Mouse (Mus musculus): ENCODE data around the gene Mcmbp. TPM values are rescaled to one million over a fixed set of nuclear protein-coding genes. Genes with fewer than 3 reads are reported as not detected.
A peak's percentile ranks its signal among the peaks of the same experiment; 100 is the strongest.

The Mcmbp gene
- 22.0 and 26.0 TPM in 2 replicates for polyA plus RNA-seq (2012; rRNA removed)

DNA sequence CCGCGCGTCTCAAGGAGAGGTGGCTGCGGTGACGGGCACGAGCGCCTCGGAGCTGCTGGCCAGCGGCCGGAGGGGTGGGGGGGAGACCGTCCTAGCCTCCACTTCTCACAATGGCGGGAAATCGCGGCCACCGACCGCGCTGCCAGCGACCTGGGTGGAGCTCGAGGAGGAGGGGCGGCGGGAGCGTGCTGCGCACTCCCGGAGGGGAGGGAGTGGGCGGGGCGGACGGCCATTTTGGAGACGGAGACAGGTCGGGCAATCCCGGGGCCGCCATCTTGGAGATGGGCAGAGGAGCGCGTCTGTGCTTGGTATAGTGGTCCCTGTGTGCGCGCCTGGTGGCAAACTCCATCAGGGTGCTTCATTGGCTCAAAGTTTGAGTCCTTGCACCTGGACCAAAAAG is at the start of gene Mcmbp:
Gene Mcmbp, minus strand, starts transcription at position 162 of the 400 bp plus-strand sequence.
- peak; percentile 92 for DNase-seq (ENCODE audit: low spot score)

DNA sequence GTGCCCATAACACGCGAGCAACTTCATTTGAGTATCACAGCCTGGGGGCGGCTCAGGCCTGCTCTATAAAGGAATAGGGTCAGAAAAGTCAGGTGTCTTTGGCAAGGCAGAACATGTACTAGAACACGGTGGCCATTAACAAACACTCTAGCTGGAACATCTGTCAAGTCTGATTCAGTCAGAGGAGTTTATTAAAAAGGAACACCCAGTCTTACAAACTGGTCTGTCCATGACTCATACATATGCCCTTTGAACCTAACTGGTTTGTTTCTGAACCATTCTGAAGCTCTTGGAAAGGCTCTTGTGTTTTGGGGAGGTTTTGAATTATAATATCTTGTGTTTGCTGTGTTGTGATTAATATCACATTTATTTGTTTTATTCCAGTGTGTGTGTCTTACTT is 49.8 kb upstream of the Mcmbp start:
- DNase-seq (ENCODE audit: low spot score) = no peak

DNA sequence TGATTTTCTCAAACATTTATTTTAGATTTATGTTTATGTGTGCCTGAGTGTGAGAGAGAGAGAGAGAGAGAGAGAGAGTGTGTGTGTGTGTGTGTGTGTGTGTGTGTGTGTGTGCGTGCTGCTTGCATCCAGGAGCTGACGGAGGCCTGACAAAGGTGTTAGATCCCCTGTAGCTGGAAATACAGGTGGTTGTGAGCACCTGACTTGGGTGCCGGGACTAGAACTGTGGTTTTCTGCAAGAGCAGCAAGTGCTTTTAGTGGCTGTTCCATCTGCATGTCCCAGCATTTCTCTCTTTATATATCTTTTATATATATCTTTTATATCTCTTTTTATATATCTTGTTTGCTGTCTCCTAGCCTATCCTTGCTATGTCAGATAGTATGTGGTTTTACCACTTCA is 41.6 kb upstream of the Mcmbp start:
- DNase-seq (ENCODE audit: low spot score) = no peak

DNA sequence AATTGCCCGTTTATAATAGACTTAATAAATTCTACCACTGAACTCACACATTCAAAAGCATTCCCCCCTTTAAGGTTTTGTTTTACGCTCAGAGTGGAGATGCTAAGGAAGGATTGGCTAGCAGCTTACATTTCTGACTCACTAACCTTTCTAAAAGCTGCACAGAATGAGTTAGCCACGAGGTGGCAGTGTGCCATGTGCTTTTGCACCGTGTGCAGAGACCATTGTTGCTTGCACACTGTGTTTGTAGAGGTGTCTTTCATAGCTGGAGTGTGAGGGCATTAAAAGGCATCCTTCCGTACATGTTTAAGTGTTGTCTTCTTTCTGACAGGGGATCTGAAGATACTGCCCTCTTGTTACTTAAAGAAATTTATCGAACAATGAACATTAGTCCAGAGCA is 39.0 kb upstream of the Mcmbp start:
- DNase-seq (ENCODE audit: low spot score) = no peak

DNA sequence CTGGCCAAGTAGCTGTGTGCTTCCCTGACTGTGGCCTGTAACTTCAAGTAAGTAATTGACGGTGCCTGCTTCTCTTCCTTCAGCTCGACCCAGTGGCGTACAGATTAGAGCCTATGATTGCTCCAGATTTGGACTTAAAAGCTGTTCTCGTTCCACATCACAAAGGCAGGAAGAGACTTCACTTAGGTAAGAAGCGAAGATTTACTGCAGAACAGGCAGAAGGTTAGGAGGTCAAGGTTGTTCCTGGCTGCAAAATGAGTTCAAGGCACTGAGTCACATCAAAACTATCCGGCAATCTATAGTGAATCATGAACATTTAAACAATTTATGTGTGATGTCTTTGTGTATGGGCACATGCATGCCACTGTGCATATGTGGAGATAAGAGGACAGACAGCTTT is 36.9 kb upstream of the Mcmbp start:
- DNase-seq (ENCODE audit: low spot score) = no peak

DNA sequence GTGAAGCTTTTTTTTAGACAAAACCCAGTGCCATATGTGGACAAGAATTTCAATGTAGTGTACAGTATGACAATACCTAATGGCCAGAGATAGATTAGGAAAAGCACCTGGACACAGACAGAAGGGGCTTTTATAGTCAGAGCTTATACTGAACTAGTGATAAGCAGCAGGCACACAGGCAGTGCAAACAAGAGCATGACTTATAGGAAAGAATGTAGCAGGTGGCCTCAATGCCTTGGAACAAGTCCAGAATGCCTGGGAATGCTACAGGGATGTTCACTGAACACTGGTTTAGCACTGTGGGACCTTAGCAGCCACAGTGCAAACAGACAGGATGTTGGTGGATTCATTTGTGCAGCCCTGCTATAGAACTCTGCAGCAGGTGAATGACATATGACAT is 26.4 kb upstream of the Mcmbp start:
- no peak for DNase-seq (ENCODE audit: low spot score)

DNA sequence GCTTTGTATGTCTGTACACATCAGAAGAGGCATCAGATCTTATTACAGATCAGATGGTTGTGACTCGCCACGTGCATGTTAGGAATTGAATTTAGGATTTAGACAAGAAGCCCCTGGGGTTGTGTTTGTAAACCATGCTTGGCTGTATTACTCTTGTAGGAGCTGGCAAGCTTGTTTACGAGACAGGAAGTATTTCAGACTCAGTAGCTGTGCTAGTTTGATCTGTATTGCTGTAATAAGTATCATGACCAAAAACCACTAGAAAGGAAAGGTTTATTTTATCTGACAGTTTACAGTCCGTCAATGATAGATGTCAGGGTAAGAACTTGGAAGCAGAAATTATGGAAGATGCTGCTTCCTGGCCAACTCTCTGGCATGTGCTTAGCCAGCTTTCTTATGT is 18.7 kb upstream of the Mcmbp start:
- no peak for DNase-seq (ENCODE audit: low spot score)

DNA sequence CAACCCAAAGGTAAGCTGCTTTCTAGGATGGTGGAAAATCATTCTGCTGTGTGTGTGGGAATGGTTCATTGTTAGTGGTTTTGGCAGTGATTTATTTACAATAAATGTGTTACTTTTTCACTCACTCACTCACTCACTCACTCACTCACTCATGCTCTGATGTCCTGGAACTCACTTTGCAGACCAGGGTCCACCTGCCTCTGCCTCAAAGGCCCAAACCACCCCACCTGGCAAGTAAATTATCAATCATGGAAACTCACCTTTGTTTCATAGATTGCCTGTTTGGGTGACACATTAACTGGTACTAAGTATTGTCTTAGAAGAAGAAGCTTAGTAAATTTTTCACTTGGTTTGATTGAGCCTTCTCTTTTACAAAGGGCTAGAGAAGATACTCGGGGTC is 15.1 kb upstream of the Mcmbp start:
- no peak for DNase-seq (ENCODE audit: low spot score)

DNA sequence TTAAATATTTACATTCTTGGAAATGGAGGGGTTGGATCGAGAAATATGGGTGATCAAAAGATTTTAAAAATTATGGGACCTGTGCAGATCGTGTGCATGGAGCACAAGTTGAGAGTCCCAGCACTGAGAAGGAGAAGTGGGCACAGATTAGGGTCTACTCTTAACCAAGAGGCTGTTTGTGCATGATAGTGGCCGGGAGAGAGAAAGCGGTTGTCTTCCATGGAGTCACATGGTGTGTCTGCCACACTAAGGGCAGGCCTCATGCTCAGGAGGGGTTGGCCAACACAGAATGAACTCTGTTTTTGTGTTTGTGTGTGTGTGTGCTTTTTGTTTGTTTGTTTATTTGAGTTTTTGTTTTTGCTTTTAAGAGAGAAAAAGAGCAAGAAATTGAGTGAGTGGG is 11.7 kb upstream of the Mcmbp start:
- no peak for DNase-seq (ENCODE audit: low spot score)

DNA sequence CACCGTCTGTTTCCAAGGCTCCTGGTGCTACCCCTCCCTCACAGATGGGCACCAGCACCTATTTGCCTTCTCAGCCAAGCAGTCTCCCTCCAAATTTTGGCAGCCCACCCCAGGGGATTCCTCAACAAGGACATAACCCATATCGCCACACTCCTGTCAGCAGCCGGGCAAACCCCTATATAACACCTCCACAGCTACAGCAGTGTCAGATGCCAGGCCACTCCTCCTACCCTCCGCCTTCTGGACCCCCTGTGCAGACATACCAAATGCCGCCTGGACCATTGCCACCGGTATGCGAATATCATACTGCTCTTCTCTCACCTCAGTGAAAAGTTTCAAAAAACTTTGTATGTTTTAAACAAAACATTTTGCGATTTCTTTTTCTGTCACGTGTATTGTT is 10.0 kb upstream of the Mcmbp start:
- no peak for DNase-seq (ENCODE audit: low spot score)

DNA sequence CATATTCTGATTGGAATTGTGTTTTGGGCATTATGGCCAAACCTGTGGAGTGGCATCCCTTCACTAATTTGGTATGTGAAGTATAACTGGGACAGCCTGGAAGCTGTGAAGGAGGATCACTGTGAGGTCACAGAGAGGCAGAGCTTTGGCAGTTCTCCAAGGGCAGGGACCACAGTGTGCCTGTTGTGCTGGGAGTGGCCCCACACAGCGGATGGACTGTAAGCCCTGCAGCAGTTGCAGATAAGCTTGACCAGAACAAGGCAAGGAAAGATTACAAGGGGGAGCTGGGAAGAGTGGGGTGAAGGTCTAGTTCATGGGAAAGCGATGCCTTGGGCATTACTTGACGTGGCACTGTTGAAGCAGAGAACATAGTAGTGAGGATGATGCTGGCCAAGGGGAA is 8.5 kb upstream of the Mcmbp start:
- no peak for DNase-seq (ENCODE audit: low spot score)

DNA sequence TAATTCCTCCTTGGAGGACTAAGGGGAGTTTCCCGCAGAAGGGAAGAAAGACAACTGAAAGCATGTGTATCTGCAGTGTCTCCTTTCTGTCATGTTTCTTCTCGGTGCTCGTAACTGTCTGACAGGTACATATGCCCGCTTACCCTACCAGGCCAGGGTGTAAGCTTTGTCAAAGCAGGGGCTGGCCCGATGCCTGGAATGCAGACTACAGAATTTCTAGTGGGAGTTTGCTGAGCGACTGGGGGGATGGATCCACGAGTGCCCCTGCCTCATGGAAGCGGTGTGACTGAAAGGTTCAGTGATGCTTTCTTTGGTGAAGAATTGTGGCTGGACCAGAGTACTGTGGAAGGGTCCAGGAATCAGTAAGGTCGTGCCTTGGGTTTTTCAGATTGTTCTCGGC is 5.9 kb upstream of the Mcmbp start:
- DNase-seq (ENCODE audit: low spot score) = no peak

DNA sequence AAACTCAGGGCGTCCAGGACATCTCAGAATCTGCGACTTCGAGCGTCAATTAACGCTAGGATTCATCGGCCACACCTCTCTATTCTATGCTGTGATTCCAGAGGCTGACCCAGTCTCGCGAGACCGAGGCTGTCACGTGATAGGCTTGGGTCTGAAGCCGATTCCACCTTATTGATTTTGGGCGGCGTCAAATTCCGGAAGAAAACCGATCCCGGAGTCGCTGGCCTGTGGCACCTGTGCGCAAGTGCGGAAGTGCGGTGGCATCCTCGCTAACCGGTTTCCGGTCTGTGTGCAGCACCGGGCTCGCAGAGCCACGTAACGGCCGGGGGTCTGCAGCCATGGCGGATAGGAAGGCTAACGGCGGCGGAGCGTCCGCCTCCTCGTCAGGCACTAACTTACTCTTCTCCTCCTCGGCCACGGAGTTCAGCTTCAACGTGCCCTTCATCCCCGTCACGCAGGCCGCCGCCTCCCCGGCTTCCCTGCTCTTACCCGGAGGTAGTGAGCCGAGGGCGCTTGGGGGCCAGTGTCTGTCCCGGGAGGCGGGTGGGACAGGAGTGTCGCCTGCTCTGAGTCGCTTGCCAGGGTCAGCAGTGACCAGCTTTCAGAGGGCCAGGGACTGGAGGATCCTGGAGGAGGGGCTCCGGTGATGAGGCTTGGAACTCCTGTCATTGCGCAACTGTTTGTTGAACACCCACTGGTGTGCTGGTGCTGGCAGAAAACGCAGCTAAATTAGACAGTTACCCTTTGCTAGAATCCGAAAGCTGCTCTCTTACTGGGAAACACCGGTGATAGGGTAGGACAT is 4.6 kb upstream of the Mcmbp start, which contains the start of gene Sec23ip:
Gene Sec23ip, plus strand, starts transcription at position 260 of the 802 bp plus-strand sequence.
- peak; percentile 93 for DNase-seq (ENCODE audit: low spot score)

DNA sequence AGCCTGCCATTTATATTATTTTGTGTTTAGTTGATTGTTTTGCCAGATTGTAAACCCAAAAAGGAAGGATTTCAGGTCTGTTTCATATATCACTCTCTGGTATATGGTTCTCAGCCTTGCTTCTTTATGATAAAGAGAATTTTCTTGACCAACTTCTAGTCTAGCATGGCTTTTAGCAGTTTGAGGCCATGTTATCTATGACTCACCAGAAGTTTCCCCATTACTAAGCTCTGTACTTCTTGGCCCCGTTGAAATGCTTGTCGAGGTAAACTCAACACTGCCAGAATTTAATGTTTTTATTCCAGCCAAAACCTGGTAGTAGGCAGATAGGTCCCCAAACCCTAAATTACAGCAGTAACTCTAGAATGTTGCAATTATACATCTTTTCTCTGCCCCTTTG is 3.6 kb upstream of the Mcmbp start:
- no peak for DNase-seq (ENCODE audit: low spot score)

DNA sequence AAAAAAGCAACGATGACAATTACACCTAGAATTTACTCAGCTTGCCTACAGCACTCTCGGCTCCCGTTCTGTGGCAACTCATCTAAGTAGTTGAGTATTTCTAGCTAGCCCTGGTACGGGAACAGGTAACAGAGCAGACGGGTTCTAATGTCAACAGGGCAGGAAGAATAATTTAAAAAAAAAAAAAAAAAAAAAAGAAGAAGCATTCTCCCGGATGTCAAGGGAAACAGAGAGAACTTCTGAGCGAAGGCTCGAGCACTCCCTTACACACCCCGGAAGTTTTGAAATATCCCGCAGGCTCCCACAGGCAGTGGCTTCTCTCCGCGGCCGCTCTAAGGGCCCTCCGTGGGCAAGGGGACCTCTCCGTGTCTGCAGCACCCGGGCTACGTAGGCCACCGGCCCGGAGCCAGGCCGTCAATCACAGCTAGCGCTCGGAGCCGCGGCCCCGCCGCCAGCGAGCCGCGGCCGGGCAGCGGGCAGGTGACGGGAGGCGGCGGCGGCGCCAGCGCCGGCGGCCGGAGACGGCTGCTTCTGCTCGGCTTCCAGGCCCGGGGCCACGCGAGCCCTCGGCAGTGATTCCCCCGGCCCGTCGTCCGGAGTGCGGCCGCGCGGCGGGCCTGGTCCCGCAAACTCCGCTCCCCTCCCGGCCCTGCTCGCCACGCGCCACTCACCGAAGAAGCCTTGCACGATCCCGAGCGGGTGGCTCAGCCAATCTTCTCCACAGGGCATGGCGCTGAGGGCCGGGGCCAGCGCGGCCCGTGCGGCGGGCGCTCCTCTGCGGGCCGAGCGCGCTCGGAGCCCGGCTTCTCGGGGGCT is 625 bp downstream of the Mcmbp start:
- DNase-seq (ENCODE audit: low spot score) = peak; percentile 52

DNA sequence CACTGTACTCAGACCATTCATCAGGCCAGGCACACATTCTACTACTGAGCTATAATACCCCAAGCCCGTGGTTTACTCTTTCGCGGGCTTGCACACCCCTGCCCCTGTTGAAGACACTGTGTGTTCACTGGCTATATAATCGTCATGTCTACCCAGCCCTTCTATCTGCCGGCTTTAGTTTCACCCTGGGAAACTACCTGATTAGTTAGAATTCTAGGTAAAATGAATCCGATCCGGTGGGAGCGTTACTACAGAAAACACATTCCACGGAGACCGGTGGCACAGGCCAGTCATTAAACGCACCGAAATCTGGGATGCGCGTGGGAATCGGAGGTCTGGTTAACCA is 1.2 kb downstream of the Mcmbp start:
- DNase-seq (ENCODE audit: low spot score) = no peak

DNA sequence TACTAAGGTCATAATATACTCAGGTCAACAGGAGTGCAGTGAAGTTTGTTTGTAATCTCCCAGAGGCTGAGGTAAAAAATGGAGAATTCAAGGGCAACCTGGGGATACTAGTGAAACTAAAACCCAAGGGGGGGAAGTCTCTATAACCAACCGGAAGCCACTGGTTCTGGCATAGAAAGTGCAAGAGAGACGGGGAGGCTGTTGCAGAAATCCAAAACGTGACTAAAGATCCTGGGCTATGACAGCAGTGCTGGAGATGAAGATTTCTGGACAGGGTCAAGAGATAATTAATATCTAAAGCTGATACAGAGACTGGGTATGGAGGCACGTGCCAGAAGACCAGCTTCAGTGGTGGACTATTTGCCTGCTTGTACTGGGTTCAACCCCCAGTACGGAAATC is 2.3 kb downstream of the Mcmbp start:
- no peak for DNase-seq (ENCODE audit: low spot score)

DNA sequence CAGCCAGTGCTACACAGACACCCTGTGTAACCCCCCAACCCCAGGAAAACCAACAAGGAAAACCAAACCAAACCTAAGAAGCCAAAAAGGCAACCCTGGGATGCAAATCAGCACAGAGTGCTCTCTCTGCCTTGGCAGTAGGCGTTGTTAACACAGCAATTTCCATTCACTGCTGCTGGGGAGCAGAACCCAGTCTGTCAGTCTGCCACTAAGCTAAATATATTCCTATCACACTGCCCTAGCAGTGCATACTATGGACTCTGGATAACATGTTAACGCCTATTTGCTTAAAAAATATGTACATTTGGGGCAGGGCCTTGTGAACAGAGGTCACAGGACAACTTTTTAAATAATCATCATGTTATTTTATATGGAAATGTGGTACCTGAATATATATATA is 8.7 kb downstream of the Mcmbp start:
- no peak for DNase-seq (ENCODE audit: low spot score)

DNA sequence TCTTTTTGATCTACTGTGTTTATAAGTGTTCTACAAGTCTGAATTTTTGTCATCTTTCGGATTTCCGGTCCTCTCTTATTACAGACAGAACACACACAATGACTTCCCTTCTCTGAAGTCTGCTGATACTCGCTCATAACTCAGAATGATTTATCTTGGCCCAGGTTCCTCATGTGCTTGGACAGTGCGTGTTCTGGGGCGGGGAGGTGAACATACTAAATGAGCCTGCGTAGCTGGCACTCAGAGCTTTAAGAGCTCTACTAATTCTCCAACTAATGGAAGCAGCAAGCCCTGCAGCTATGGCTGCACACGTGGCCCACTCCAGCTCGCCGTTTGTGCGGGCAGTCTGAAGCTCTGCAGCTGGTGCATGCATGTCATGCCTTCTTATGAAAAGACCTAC is 11.6 kb downstream of the Mcmbp start:
- no peak for DNase-seq (ENCODE audit: low spot score)

DNA sequence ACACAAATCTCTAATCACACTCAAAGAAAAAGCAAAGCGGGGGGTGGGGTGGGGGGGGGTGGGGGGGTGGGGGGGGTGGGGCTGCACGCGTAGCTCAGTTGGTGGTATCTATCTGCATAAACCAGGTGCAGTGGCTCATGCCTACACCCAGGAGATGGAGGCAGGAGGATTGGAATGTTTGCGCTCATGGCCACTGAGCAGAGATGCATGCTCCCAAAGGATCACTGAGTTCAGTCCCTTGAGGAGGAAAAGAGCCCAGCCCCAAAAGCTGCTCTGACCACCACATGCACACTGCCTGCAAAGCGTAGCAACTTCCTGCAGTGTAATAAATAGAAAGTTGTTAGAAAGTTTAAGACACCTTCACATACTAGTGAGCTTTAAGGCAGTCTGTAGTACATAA is 12.6 kb downstream of the Mcmbp start:
- DNase-seq (ENCODE audit: low spot score) = no peak

DNA sequence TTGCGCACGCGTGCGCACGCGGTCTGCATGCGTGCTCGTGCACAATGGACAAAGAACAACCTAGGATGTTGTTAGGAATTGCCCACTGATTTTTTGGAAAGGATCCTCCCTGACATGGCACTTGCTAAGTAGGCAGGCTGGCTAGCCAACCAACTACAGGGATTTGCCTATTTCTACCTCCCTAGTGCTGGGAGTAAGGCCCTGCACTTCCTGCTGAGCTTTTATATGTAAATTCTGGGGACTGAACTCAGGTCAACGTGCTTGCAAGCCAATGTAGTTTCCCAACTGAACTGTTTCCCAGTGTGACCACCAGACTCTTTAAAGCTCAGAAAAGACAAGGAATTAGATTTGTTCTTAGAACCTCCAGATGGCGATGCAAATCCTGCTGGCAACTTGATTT is 13.3 kb downstream of the Mcmbp start:
- no peak for DNase-seq (ENCODE audit: low spot score)

DNA sequence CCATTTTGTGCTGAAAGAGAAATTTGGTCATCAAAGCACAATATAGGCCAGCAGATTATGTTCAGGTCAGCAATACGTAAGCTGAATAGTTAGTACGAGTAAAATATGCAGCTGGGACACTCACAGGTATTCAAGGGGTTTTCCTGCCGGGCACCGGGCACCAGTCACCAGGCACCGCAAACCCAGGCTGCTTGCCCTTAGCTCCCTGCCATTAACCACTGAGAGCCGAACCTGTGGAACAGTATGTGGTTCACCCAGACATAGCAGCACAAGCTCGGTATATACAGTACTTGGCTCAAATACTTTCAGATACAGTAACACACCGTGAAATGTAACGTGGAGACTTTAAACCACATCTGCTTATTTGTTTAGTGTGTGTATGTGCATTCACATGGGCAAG is 15.1 kb downstream of the Mcmbp start:
- no peak for DNase-seq (ENCODE audit: low spot score)

DNA sequence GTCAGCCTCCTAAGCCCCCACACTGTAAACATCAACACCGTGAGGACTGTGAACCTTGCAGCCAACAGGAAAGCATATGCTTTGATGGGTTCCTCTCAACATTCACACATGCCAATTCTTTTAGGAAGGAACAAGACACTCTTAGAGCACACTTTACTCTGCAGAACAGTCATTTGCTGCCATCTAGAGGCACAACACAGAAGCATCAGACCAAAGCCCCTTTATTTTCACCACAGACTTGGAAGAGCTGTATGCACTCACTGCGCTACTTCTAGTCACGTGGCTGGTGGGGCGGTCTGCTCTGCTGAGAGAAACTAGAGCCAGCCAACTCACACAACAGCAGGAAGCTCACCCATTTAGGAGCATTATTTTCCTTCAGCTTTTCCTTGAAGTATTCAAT is 15.5 kb downstream of the Mcmbp start:
- DNase-seq (ENCODE audit: low spot score) = no peak
